In the genomic region with DNA sequence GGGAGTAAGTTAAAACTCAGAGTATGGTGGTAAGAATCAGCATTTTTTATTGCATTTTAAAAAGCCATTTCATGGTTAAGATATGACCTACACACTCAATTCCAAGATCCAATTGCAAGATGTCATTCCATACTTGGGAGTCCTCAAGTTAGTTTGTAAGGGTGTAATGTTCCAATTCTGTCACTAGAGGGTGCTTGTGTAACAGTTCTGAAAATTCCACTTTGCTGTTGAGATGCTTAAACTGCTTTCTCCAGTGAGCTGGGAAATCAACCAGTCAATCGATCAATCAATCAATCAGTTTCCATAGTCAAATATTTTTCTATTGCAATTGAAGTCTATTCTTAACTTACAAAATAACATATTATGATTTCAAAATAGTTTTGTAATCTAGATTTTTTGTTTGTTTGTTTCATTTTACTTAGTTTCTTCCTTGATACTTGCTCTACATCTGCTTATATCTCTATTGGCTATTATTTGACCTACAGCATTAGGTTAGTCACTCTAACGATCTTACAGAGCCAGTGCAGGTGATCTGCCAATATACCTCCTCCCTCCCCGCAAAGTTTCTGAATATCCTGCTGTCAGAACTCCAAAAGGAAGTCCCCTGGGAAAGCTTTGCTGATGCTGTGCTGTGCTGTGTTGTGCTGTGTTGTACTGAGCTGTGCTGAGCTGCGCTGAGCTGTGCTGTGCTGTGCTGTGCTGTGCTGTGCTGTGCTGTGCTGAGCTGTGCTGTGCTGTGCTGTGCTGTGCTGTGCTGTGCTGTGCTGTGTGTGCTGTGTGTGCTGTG, we compare ENCODE assay signal across 7 mouse cellular contexts.
DNase-seq lines count a peak whose midpoint lies in the region; ATAC-seq and TF ChIP-seq lines count a peak whose summit lies in the region.

No protein-coding gene starts in this region.

- DNase-seq in left cerebral cortex, adult 2 months (ENCODE audit: extremely low spot score in 1 of 2, low spot score in 2 of 2), result no peak
- no peak for DNase-seq in left cerebral cortex, adult 18-20 months (ENCODE audit: low spot score in 2 of 2)
- DNase-seq in G1E (ENCODE audit: low spot score), result no peak
- DNase-seq in brain, adult 2 months (ENCODE audit: low read depth, low spot score), result peak; percentile 87
- DNase-seq in induced T-regulatory cell, adult 2 months (ENCODE audit: low read depth), result peak; percentile 86
- peak; percentile 92 for DNase-seq in retina, embryonic 14.5 days (ENCODE audit: low spot score)

- intact Hi-C loops in left cerebral cortex, adult 2 months (cut with DNase I), result loop anchor here (1.0 kb wide), 1 partner anchor 163 kb away; no protein-coding TSS in a partner anchor

- no peaks in the 10 kb centered on the region for H3K4me1 ChIP-seq in G1E (ENCODE audit: insufficient read depth, low read depth, low read length)

- no peak overlapping the region for H3K4me3 ChIP-seq in left cerebral cortex, adult 2 months
- H3K4me3 ChIP-seq in G1E (ENCODE audit: low read depth, low read length), result no peak overlapping the region

- H3K27me3 ChIP-seq in G1E (ENCODE audit: insufficient read depth, low read length), result no peaks in the 10 kb centered on the region

- H3K27ac ChIP-seq in left cerebral cortex, adult 2 months, result no peak overlapping the region

- no peaks in the 10 kb centered on the region for H3K36me3 ChIP-seq in G1E (replicated peaks)

- H3K9me3 ChIP-seq in G1E (replicated peaks), result peaks cover 29% of the 10 kb centered on the region

- 0 out of 2 replicates have a peak, but pooled peaks have one; percentile 19 for ATAC-seq in G1E (ENCODE audit: extremely low read depth, insufficient number of reproducible peaks, low FRiP score, poor library complexity, severe bottlenecking)
- no peak for ATAC-seq in erythroid progenitor cell, adult 5-6 weeks (replicated peaks; ENCODE audit: low FRiP score, poor library complexity, severe bottlenecking)

- TF ChIP-seq CTCF in left cerebral cortex, adult 2 months (IDR thresholded peaks at IDR 0.05), result peak; percentile 88
- peak; percentile 32; the same call in 1 of the 2 replicates for TF ChIP-seq CTCF in G1E (IDR thresholded peaks at IDR 0.05; ENCODE audit: low read depth, low read length)

Comparison
In these comparisons a context has a peak if more than half of its experiments do, and no peak if none do; other contexts are left out.
1. DNase-seq: peak in brain, adult 2 months (single experiment), induced T-regulatory cell, adult 2 months (single experiment) and retina, embryonic 14.5 days (single experiment); none in left cerebral cortex, adult 2 months (0 of 2), left cerebral cortex, adult 18-20 months (0 of 2) and G1E (single experiment).